Mouse (Mus musculus) kidney, postnatal 25 days (tissue): ENCODE measurements around the gene Pdzd2.
A peak's percentile ranks its signal among the peaks of the same experiment; 100 is the strongest.

ENCODE experiments used
- DNase-seq, 2 experiments: peaks; one replicate each; pipeline ENCODE4 v3.0.0; 2021; ENCODE audit warnings: mixed read lengths in 2 of 2

Pdzd2 gene

GRCm38 (mm10) chr15:12468625-12469024, 271.1 kb downstream of the Pdzd2 start:
- no peak for DNase-seq

GRCm38 (mm10) chr15:12465748-12466147, 274.0 kb downstream of the Pdzd2 start:
- DNase-seq: no peak

- DNase-seq: peak; percentile 31 to 46
These were observed 282.9 kb downstream of the Pdzd2 start for GRCm38 (mm10) chr15:12456808-12457207.

- peak in 1 of 2 experiments; percentile 25 for DNase-seq
These were observed 286.4 kb downstream of the Pdzd2 start for GRCm38 (mm10) chr15:12453343-12453742.

- no peak for DNase-seq
These were observed 287.4 kb downstream of the Pdzd2 start for GRCm38 (mm10) chr15:12452141-12452995.

- DNase-seq: peak; percentile 31 to 72
These were observed 288.3 kb downstream of the Pdzd2 start for GRCm38 (mm10) chr15:12451448-12451847.

- peak in 1 of 2 experiments; percentile 6 for DNase-seq
These were observed 288.9 kb downstream of the Pdzd2 start for GRCm38 (mm10) chr15:12450790-12451189.

- no peak for DNase-seq
These were observed 290.4 kb downstream of the Pdzd2 start for GRCm38 (mm10) chr15:12449321-12449720.

GRCm38 (mm10) chr15:12447021-12447434, 292.7 kb downstream of the Pdzd2 start:
- DNase-seq: no peak

GRCm38 (mm10) chr15:12444551-12444950, 295.2 kb downstream of the Pdzd2 start:
- DNase-seq: no peak

- peak; percentile 44 to 61 for DNase-seq
These were observed 300.4 kb downstream of the Pdzd2 start for GRCm38 (mm10) chr15:12439351-12439751.

GRCm38 (mm10) chr15:12438691-12439090, 301.0 kb downstream of the Pdzd2 start:
- peak in 1 of 2 experiments; percentile 20 for DNase-seq

GRCm38 (mm10) chr15:12438081-12438480, 301.6 kb downstream of the Pdzd2 start:
- peak in 1 of 2 experiments; percentile 6 for DNase-seq

GRCm38 (mm10) chr15:12435910-12436309, 303.8 kb downstream of the Pdzd2 start:
- peak in 1 of 2 experiments; percentile 31 for DNase-seq

- DNase-seq: peak; percentile 10 to 30
These were observed 305.7 kb downstream of the Pdzd2 start for GRCm38 (mm10) chr15:12433893-12434599.

- DNase-seq: peak in 1 of 2 experiments; percentile 22
These were observed 306.8 kb downstream of the Pdzd2 start for GRCm38 (mm10) chr15:12432879-12433278.

- DNase-seq: peak in 1 of 2 experiments; percentile 32
These were observed 307.4 kb downstream of the Pdzd2 start for GRCm38 (mm10) chr15:12432320-12432719.

GRCm38 (mm10) chr15:12431684-12432083, 308.0 kb downstream of the Pdzd2 start:
- DNase-seq: peak in 1 of 2 experiments; percentile 43

- DNase-seq: peak in 1 of 2 experiments; percentile 35
These were observed 308.5 kb downstream of the Pdzd2 start for GRCm38 (mm10) chr15:12431188-12431587.

- no peak for DNase-seq
These were observed 309.1 kb downstream of the Pdzd2 start for GRCm38 (mm10) chr15:12430670-12431069.

GRCm38 (mm10) chr15:12429572-12430431, 309.9 kb downstream of the Pdzd2 start:
- peak; percentile 43 to 60 for DNase-seq

GRCm38 (mm10) chr15:12427818-12428217, 311.9 kb downstream of the Pdzd2 start:
- no peak for DNase-seq

GRCm38 (mm10) chr15:12426342-12426741, 313.4 kb downstream of the Pdzd2 start:
- no peak for DNase-seq
